Mouse (Mus musculus) heart, postnatal 14 days (tissue): ENCODE measurements at regions not wholly inside any gene's neighbourhood (a gene's known extent, or its start where the extent isn't known, plus 50 kb on each side); places are given as distances from the start of the nearest gene placed in this dataset.
"Not testable (repeated sequence)": the region's sequence is repeated elsewhere in the genome, so short reads cannot be mapped to it uniquely, and the experiment has no call there.

ENCODE experiments used
- DNase-seq, 2 experiments: peaks; one replicate each; pipeline ENCODE4 v3.0.0; 2021 to 2022
- intact Hi-C: fragments of 180-260 bp; cut with DNase I; formaldehyde crosslinking; loops from one replicate; pipeline ENCODE4 v1.15.1; 2025

- intact Hi-C loops, result no loop called here
- DNase-seq, result no peak
Measured at GRCm38 (mm10) chr8:103733466-103733865, 368.0 kb upstream of the Cdh5 start.

- peak; percentile 74 to 81 for DNase-seq
- intact Hi-C loops, result no loop called here
Measured at GRCm38 (mm10) chr8:103738330-103738729, 363.1 kb upstream of the Cdh5 start.

- no peak for DNase-seq
- intact Hi-C loops, result loop anchor here (10.0 kb wide), 1 partner anchor 283 kb away; no protein-coding TSS in a partner anchor
Measured at GRCm38 (mm10) chr8:103741395-103741794, 360.0 kb upstream of the Cdh5 start.

- intact Hi-C loops, result loop anchor here (10.0 kb wide), 1 partner anchor 276 kb away; no protein-coding TSS in a partner anchor
- no peak for DNase-seq
Measured at GRCm38 (mm10) chr8:103748734-103749133, 352.7 kb upstream of the Cdh5 start.

- intact Hi-C loops, result no loop called here
- DNase-seq, result no peak
Measured at GRCm38 (mm10) chr8:103750278-103751097, 350.9 kb upstream of the Cdh5 start.

GRCm38 (mm10) chr8:103751161-103751560 is 350.3 kb upstream of the Cdh5 start:
- no peak for DNase-seq
- intact Hi-C loops, result no loop called here

GRCm38 (mm10) chr8:103763821-103764220 is 337.6 kb upstream of the Cdh5 start:
- intact Hi-C loops, result no loop called here
- DNase-seq, result no peak

- no peak for DNase-seq
- intact Hi-C loops, result no loop called here
Measured at GRCm38 (mm10) chr8:103779658-103780057, 321.8 kb upstream of the Cdh5 start.

- no peak for DNase-seq
- intact Hi-C loops, result no loop called here
Measured at GRCm38 (mm10) chr8:103788308-103788707, 313.1 kb upstream of the Cdh5 start.

- intact Hi-C loops, result no loop called here
- no peak for DNase-seq
Measured at GRCm38 (mm10) chr8:103793331-103793730, 308.1 kb upstream of the Cdh5 start.

GRCm38 (mm10) chr8:103798630-103799029 is 302.8 kb upstream of the Cdh5 start:
- intact Hi-C loops, DNase-seq: not testable (repeated sequence)

GRCm38 (mm10) chr8:103808171-103808570 is 293.3 kb upstream of the Cdh5 start:
- intact Hi-C loops, result no loop called here
- DNase-seq, result peak; percentile 34 to 57

GRCm38 (mm10) chr8:103808580-103808979 is 292.8 kb upstream of the Cdh5 start:
- peak; percentile 49 to 67 for DNase-seq
- intact Hi-C loops, result no loop called here

GRCm38 (mm10) chr8:103809140-103809539 is 292.3 kb upstream of the Cdh5 start:
- no peak for DNase-seq
- intact Hi-C loops, result no loop called here

GRCm38 (mm10) chr8:103813954-103814591 is 287.4 kb upstream of the Cdh5 start:
- intact Hi-C loops, result no loop called here
- peak in 1 of 2 experiments; percentile 31 for DNase-seq

GRCm38 (mm10) chr8:103816101-103816894 is 285.1 kb upstream of the Cdh5 start:
- intact Hi-C loops, result no loop called here
- DNase-seq, result no peak

GRCm38 (mm10) chr8:103823541-103823940 is 277.9 kb upstream of the Cdh5 start:
- no peak for DNase-seq
- intact Hi-C loops, result no loop called here

GRCm38 (mm10) chr8:103824747-103825146 is 276.7 kb upstream of the Cdh5 start:
- intact Hi-C loops, result no loop called here

GRCm38 (mm10) chr8:103825289-103825688 is 276.1 kb upstream of the Cdh5 start:
- DNase-seq, result peak; percentile 37 to 61

More at GRCm38 (mm10) chr8:103824747-103825146, 276.7 kb upstream of the Cdh5 start:
- DNase-seq, result no peak

GRCm38 (mm10) chr8:103830416-103830815 is 271.0 kb upstream of the Cdh5 start:
- intact Hi-C loops, result no loop called here
- no peak for DNase-seq

More at GRCm38 (mm10) chr8:103825289-103825688, 276.1 kb upstream of the Cdh5 start:
- intact Hi-C loops, result no loop called here

- no peak for DNase-seq
Measured at GRCm38 (mm10) chr8:103839990-103840389, 261.4 kb upstream of the Cdh5 start.

More at GRCm38 (mm10) chr8:103839990-103840389, 261.4 kb upstream of the Cdh5 start:
- intact Hi-C loops, result no loop called here
